In genomic region chr4:48591390-48591789, GRCm38 (mm10) we compare ENCODE assay signal across 12 mouse cellular contexts. TPM values are rescaled to one million over a fixed set of nuclear protein-coding genes. Genes with fewer than 3 reads are reported as not detected.
"Had no signal": no experiment of that assay in that cellular context is flagged by ENCODE, and none has a peak within 500 bp of the region (broad histone marks: within the 10 kb centered on the region; RNA-seq: fewer than 3 reads in every experiment).

No protein-coding gene starts in this region.

- DNase-seq: lung, adult 18-20 months; lung, postnatal 10 days; lung, postnatal 4 days; midbrain, embryonic 14.5 days; retina, postnatal 1 day; right cerebral cortex, adult 18-20 months; right cerebral cortex, postnatal 25 days; right cerebral cortex, postnatal 4 days; thymus, adult 2 months; thymus, postnatal 25 days; thymus, postnatal 4 days had no signal

RNA-seq across cellular contexts. Expression of gene Tmeff1, which starts 6.4 kb away (rescaled TPM):
- total RNA-seq: megakaryocyte-erythroid progenitor cell, adult 5-6 weeks had no signal
